Mouse (Mus musculus) MEL (cell line): Measurements from ENCODE around the gene Mylk3. TPM values are rescaled to one million over a fixed set of nuclear protein-coding genes. Genes with fewer than 3 reads are reported as not detected.
A peak's percentile ranks its signal among the peaks of the same experiment; 100 is the strongest.

ENCODE experiments used
- DNase-seq: peaks from one replicate; pipeline ENCODE4 v3.0.0; 2011; ENCODE audit warnings: low read depth, low spot score
- H3K27ac ChIP-seq: 2 replicates; pipeline ENCODE4 v1.5.1; 2012; ENCODE audit warnings: low read depth, mild to moderate bottlenecking, control low read depth, low read length, moderate library complexity; ENCODE audit not compliant: control insufficient read depth
- H3K27me3 ChIP-seq, 2 experiments: fragments of 150-350 bp in 1 of 2; sonication (generic) in 1 of 2; 2 replicates each; pipeline ENCODE4 v1.6.1; 2012; ENCODE audit warnings: low read length in 2 of 2, mild to moderate bottlenecking in 2 of 2, improper control_type of control experiment in 1 of 2, moderate library complexity in 1 of 2; ENCODE audit not compliant: insufficient read depth in 2 of 2, control insufficient read depth in 1 of 2
- H3K36me3 ChIP-seq, 2 experiments: 2 replicates each; pipeline ENCODE4 v1.6.1; 2012 to 2014; ENCODE audit warnings: low read length in 2 of 2, improper control_type of control experiment in 1 of 2, inconsistent platforms in 1 of 2, mild to moderate bottlenecking in 1 of 2; ENCODE audit not compliant: insufficient read depth in 2 of 2, control insufficient read depth in 1 of 2
- H3K4me1 ChIP-seq, 2 experiments: fragments of 150-350 bp in 1 of 2; sonication (generic) in 1 of 2; 2 replicates each; pipeline ENCODE4 v1.6.1; 2012; ENCODE audit warnings: low read length in 2 of 2, improper control_type of control experiment in 1 of 2, mild to moderate bottlenecking in 1 of 2; ENCODE audit not compliant: insufficient read depth in 2 of 2, control insufficient read depth in 1 of 2
- H3K4me3 ChIP-seq, 2 experiments: fragments of 150-350 bp in 1 of 2; sonication (generic) in 1 of 2; 2 replicates each; pipeline ENCODE4 v1.5.1; 2012; ENCODE audit warnings: low read depth in 2 of 2, low read length in 2 of 2, mild to moderate bottlenecking in 2 of 2, moderate library complexity in 2 of 2, control low read depth in 1 of 2, improper control_type of control experiment in 1 of 2; ENCODE audit not compliant: control insufficient read depth in 1 of 2, insufficient read depth in 1 of 2
- H3K79me2 ChIP-seq: 2 replicates; pipeline ENCODE4 v1.6.1; 2012; ENCODE audit warnings: mild to moderate bottlenecking, low read length, moderate library complexity; ENCODE audit not compliant: control insufficient read depth, poor library complexity, insufficient read depth
- H3K9ac ChIP-seq: 2 replicates; pipeline ENCODE4 v1.6.1; 2012; ENCODE audit warnings: low read depth, mild to moderate bottlenecking, control low read depth, low read length, moderate library complexity; ENCODE audit not compliant: control insufficient read depth, poor library complexity, severe bottlenecking
- H3K9me3 ChIP-seq: fragments of 150-350 bp; sonication (generic); replicated peaks from 2 replicates; pipeline ENCODE4 v1.6.1; 2012; ENCODE audit warnings: mild to moderate bottlenecking, low read length, improper control_type of control experiment, moderate library complexity; ENCODE audit not compliant: insufficient read depth
- EP300 ChIP-seq, 2 experiments: IDR thresholded peaks; 2 replicates each; pipeline ENCODE4 v1.6.1; 2011; ENCODE audit warnings: improper control_type of control experiment in 2 of 2, low read length in 2 of 2, low read depth in 1 of 2, mild to moderate bottlenecking in 1 of 2
- ETS1 ChIP-seq: IDR thresholded peaks from 2 replicates; pipeline ENCODE4 v1.6.1; 2012; ENCODE audit warnings: low read depth, mild to moderate bottlenecking, inconsistent platforms, low read length, improper control_type of control experiment, moderate library complexity
- GATA1 ChIP-seq: IDR thresholded peaks from 2 replicates; pipeline ENCODE4 v1.6.1; 2011; ENCODE audit warnings: low read depth, low read length, improper control_type of control experiment
- HCFC1 ChIP-seq: IDR thresholded peaks from 2 replicates; pipeline ENCODE4 v1.6.1; 2012; ENCODE audit warnings: low read depth, mild to moderate bottlenecking, inconsistent platforms, low read length, improper control_type of control experiment, moderate library complexity
- MAZ ChIP-seq: IDR thresholded peaks from 2 replicates; pipeline ENCODE4 v1.6.1; 2012; ENCODE audit warnings: low read depth, mild to moderate bottlenecking, inconsistent platforms, low read length, improper control_type of control experiment
- MXI1 ChIP-seq: IDR thresholded peaks from 2 replicates; pipeline ENCODE4 v1.6.1; 2011; ENCODE audit warnings: mild to moderate bottlenecking, low read depth, low read length, improper control_type of control experiment
- MYB ChIP-seq: IDR thresholded peaks from 2 replicates; pipeline ENCODE4 v1.6.1; 2011; ENCODE audit warnings: mild to moderate bottlenecking, low read depth, low read length, improper control_type of control experiment
- NELFE ChIP-seq: IDR thresholded peaks from 2 replicates; pipeline ENCODE4 v1.6.1; 2011; ENCODE audit warnings: low read depth, low read length, improper control_type of control experiment
- POLR2AphosphoS2 ChIP-seq: IDR thresholded peaks from 2 replicates; pipeline ENCODE4 v1.6.1; 2011; ENCODE audit warnings: low read length, improper control_type of control experiment
- RAD21 ChIP-seq: IDR thresholded peaks from 2 replicates; pipeline ENCODE4 v1.6.1; 2011; ENCODE audit warnings: mild to moderate bottlenecking, low read depth, low read length, improper control_type of control experiment
- RCOR1 ChIP-seq: IDR thresholded peaks from 2 replicates; pipeline ENCODE4 v1.6.1; 2012; ENCODE audit warnings: low read depth, mild to moderate bottlenecking, inconsistent platforms, low read length, improper control_type of control experiment
- SIN3A ChIP-seq: IDR thresholded peaks from 2 replicates; pipeline ENCODE4 v1.6.1; 2012; ENCODE audit warnings: low read length, improper control_type of control experiment, inconsistent platforms
- TCF12 ChIP-seq: IDR thresholded peaks from 2 replicates; pipeline ENCODE4 v1.6.1; 2014; ENCODE audit warnings: low read depth, mild to moderate bottlenecking, inconsistent platforms, low read length, improper control_type of control experiment, moderate library complexity
- USF1 ChIP-seq: IDR thresholded peaks from 2 replicates; pipeline ENCODE4 v1.6.1; 2014; ENCODE audit warnings: low read depth, mild to moderate bottlenecking, inconsistent platforms, low read length, improper control_type of control experiment, moderate library complexity
- USF2 ChIP-seq, 2 experiments: IDR thresholded peaks; 2 replicates each; pipeline ENCODE4 v1.6.1; 2011 to 2012; ENCODE audit warnings: improper control_type of control experiment in 2 of 2, low read length in 2 of 2, borderline replicate concordance in 1 of 2, inconsistent platforms in 1 of 2, low read depth in 1 of 2, mild to moderate bottlenecking in 1 of 2; ENCODE audit not compliant: insufficient read depth in 1 of 2
- ZNF384 ChIP-seq: IDR thresholded peaks from 2 replicates; pipeline ENCODE4 v1.6.1; 2012; ENCODE audit warnings: low read depth, mild to moderate bottlenecking, inconsistent platforms, low read length, improper control_type of control experiment
- polyA plus RNA-seq, 2 experiments: library from polyadenylated mRNA; stranded (reverse) in 1 of 2; unstranded in 1 of 2; fragments of >175 nt in 1 of 2; fragments of >200 nt in 1 of 2; gene quantifications; 2 replicates each; pipeline versions ENCODE4 v1.2.1 to v1.2.4; 2012; ENCODE audit warnings: low replicate concordance in 2 of 2, low read depth in 1 of 2; ENCODE audit not compliant: insufficient read length in 2 of 2, insufficient read depth in 1 of 2, missing spikeins in 1 of 2
- total RNA-seq: library from RNA; depleted of rRNA; stranded (reverse); fragments of 300-350 nt; gene quantifications from 2 replicates; pipeline ENCODE4 v1.2.3, GENCODE M21; 2012

The Mylk3 gene
- total and polyA plus RNA-seq, 3 experiments, result 9.5 to 10.4 TPM; not detected in 1

DNA sequence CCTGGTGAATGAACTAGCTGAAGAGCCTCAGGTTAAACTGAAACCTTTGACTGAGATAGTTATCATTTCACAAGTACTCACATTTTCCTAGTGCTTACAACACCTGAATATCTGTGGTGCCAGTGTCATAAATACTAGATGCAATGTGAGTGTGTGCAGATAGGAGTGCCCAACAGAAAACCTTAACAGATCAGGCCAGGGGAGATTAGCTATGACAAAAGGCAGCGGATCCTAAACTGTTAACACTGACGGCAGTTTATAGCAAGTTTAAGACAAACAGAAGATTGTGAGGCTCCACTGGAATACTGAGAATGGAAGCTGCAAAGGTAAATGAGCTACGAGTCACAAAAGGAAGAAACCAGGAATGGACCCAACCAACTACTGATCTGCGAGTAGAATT lies 40.9 kb upstream of the Mylk3 start:
- DNase-seq, result no peak
- Histone ChIP-seq H3K27ac (no peak overlapping the region), H3K4me3 (no peak overlapping the region), H3K9me3 (no peaks in the 10 kb centered on the region), H3K79me2 (peaks cover 54% of the 10 kb centered on the region), H3K4me1 (peaks cover 31 to 46% of the 10 kb centered on the region in 2 experiments), H3K9ac (no peak overlapping the region), H3K36me3 (peaks cover 8 to 67% of the 10 kb centered on the region in 2 experiments), H3K27me3 (no peaks in the 10 kb centered on the region)
- TF ChIP-seq EP300 (IDR thresholded peaks at IDR 0.05; ENCODE audit: low read depth in 1 of 2, low read length in 2 of 2), result peak; percentile 39 to 69; a peak in 2 of 4 replicates
- no peak for TF ChIP-seq USF2 (IDR thresholded peaks at IDR 0.05; ENCODE audit: borderline replicate concordance in 1 of 2, insufficient read depth in 1 of 2, low read depth in 1 of 2, low read length in 2 of 2)
- peak; percentile 52; the same call in 1 of the 2 replicates for TF ChIP-seq TCF12
- 0 out of 2 replicates have a peak, but pooled peaks have one; percentile 18 for TF ChIP-seq MYB
- peak; percentile 32; the same call in 1 of the 2 replicates for TF ChIP-seq ETS1
- TF ChIP-seq MAZ, result no peak
- no peak for TF ChIP-seq NELFE
- 0 out of 2 replicates have a peak, but pooled peaks have one; percentile 44 for TF ChIP-seq MXI1
- TF ChIP-seq RCOR1, result peak; percentile 35; the same call in 1 of the 2 replicates
- TF ChIP-seq ZNF384, result no peak
- no peak for TF ChIP-seq POLR2AphosphoS2
- TF ChIP-seq RAD21, result no peak
- 0 out of 2 replicates have a peak, but pooled peaks have one; percentile 39 for TF ChIP-seq SIN3A
- peak; percentile 55 for TF ChIP-seq GATA1

DNA sequence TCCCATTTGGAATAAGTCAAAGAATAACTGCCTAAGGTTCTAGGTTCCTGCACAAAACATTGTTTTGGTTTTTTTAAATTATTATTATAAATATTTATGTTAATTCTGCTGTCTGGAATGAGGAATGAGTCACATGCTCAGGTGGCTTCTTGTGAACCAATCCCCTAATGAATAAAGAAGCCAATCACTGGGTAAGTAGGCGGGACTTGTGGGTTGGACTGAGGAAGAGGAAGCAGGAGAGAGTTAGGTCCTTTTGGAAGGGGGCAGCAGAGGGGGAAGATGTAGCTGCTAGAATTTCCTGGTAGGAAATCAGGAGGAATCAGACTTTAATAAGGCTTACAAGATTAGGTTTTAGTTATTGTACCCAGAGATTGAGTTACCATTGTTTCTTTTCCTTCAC lies 35.2 kb upstream of the Mylk3 start:
- peaks cover 21 to 36% of the 10 kb centered on the region in 2 experiments for H3K36me3 ChIP-seq
- TF ChIP-seq HCFC1 (no peak), USF1 (peak; percentile 70), MYB (no peak)
- TF ChIP-seq, all 39 proteins: peak for 1
- no peak overlapping the region for H3K9ac ChIP-seq

More for the DNA sequence above, 35.2 kb upstream of the Mylk3 start:
- Histone ChIP-seq H3K27me3 (no peaks in the 10 kb centered on the region), H3K27ac (no peak overlapping the region), H3K4me1 (peaks cover 22 to 23% of the 10 kb centered on the region in 2 experiments), H3K9me3 (no peaks in the 10 kb centered on the region), H3K4me3 (no peak overlapping the region), H3K79me2 (peaks cover 26% of the 10 kb centered on the region)
- peak; percentile 55 for DNase-seq
